In the genomic region with DNA sequence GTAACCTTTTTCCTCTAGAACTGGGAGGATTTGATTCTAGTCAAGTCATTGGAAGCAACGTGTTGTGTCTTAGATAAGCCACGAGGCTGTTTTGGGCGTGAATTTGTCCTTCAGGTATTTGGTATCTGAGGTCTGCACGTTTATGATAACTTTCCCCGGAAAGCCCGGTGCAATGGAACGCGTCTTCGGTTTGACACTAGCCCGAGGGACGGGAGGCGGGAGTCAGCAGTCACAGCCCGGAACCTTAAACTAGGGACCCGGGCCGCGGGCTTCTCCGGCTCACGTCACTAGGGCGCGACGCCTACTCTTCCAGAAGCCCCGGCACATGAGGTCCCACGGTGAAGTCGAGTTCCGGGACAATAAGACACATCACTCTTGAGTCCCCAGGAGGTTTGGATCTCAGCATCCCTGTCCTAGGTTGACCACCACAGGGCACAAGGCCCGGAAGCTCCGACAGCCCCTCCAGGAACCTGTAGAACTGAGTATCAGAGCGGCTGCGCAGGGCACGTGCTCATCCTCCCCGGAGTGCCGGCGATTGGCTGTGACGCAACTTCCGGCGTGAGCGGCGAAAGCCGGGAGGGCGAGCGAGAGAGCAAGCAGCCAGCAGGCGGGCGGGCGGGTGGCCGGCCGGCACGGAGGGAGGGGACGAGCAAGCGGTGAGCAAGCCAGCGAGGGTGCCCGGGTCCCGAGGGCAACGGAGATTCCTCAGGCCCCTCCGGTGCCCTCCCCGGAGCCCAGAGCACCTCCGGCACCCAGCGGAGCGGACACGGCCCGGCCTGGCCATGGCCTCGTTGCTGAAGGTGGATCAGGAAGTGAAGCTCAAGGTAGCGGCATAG, we compare ENCODE assay signal across 7 mouse cellular contexts. TPM values are rescaled to one million over a fixed set of nuclear protein-coding genes. Genes with fewer than 3 reads are reported as not detected.
DNase-seq lines count a peak whose midpoint lies in the region; ATAC-seq lines count a peak whose summit lies in the region.

TSS of gene Psme3 (plus strand) at position 549 of the 836 bp plus-strand sequence.

- peaks cover 35% of the 10 kb centered on the region for H3K36me3 ChIP-seq in embryonic facial prominence, embryonic 10.5 days (replicated peaks)
- H3K36me3 ChIP-seq in limb, embryonic 10.5 days, result peaks cover 35% of the 10 kb centered on the region
- H3K36me3 ChIP-seq in midbrain, embryonic 13.5 days, result peaks cover 32% of the 10 kb centered on the region

- peak within 1 kb of the TSS; percentile 99 for H3K4me2 ChIP-seq in midbrain, embryonic 13.5 days (replicated peaks)

- peak; percentile 95 for DNase-seq in adrenal gland, postnatal 10 days
- DNase-seq in embryonic facial prominence, embryonic 10.5 days (ENCODE audit: low spot score), result peak; percentile 95
- DNase-seq in kidney, adult 11 months, result peak; percentile 92
- DNase-seq in limb, embryonic 10.5 days (ENCODE audit: low spot score), result peak; percentile 97
- DNase-seq in spleen, adult 12 weeks (ENCODE audit: low spot score), result peak; percentile 89

- peaks cover 17% of the 10 kb centered on the region for H3K4me1 ChIP-seq in embryonic facial prominence, embryonic 10.5 days
- peaks cover 17% of the 10 kb centered on the region for H3K4me1 ChIP-seq in limb, embryonic 10.5 days
- peaks cover 19% of the 10 kb centered on the region for H3K4me1 ChIP-seq in midbrain, embryonic 13.5 days (replicated peaks)

- H3K9me3 ChIP-seq in embryonic facial prominence, embryonic 10.5 days, result no peaks in the 10 kb centered on the region
- H3K9me3 ChIP-seq in limb, embryonic 10.5 days (replicated peaks), result no peaks in the 10 kb centered on the region
- no peaks in the 10 kb centered on the region for H3K9me3 ChIP-seq in midbrain, embryonic 13.5 days

- peak within 1 kb of the TSS; percentile 92 for H3K27ac ChIP-seq in embryonic facial prominence, embryonic 10.5 days (replicated peaks)
- peak within 1 kb of the TSS; percentile 91 for H3K27ac ChIP-seq in limb, embryonic 10.5 days
- H3K27ac ChIP-seq in midbrain, embryonic 13.5 days, result peak within 1 kb of the TSS; percentile 74

- no peaks in the 10 kb centered on the region for H3K27me3 ChIP-seq in embryonic facial prominence, embryonic 10.5 days (replicated peaks; ENCODE audit: low read depth, poor library complexity, severe bottlenecking)
- H3K27me3 ChIP-seq in limb, embryonic 10.5 days (ENCODE audit: low read depth, poor library complexity, severe bottlenecking), result no peaks in the 10 kb centered on the region
- H3K27me3 ChIP-seq in midbrain, embryonic 13.5 days, result no peaks in the 10 kb centered on the region; the same call in 1 of the 2 replicates

- peak within 1 kb of the TSS; percentile 95 for H3K9ac ChIP-seq in midbrain, embryonic 13.5 days (replicated peaks)

- H3K4me3 ChIP-seq in embryonic facial prominence, embryonic 10.5 days, result peak within 1 kb of the TSS; percentile 99
- peak within 1 kb of the TSS; percentile 92 for H3K4me3 ChIP-seq in limb, embryonic 10.5 days
- peak within 1 kb of the TSS; percentile 98 for H3K4me3 ChIP-seq in midbrain, embryonic 13.5 days (replicated peaks)

- ATAC-seq in granulocyte monocyte progenitor cell, adult 5-6 weeks (replicated peaks; ENCODE audit: poor library complexity, severe bottlenecking), result peak; percentile 84
- ATAC-seq in midbrain, embryonic 13.5 days, result peak; percentile 97

- under 1% methylated on average over 62 of the region's 62 CpGs for WGBS in embryonic facial prominence, embryonic 10.5 days
- WGBS in limb, embryonic 10.5 days, result under 1% methylated on average over 62 of the region's 62 CpGs
- under 1% methylated on average over 61 of the region's 62 CpGs for WGBS in midbrain, embryonic 13.5 days

RNA-seq across cellular contexts. Expression of gene Psme3, which starts in this region (rescaled TPM):
- 100 to 1,000 TPM; 125 to 132 TPM for total RNA-seq in adrenal gland, postnatal 10 days (2021)
- polyA plus RNA-seq in embryonic facial prominence, embryonic 10.5 days (2016; fragmentation: Nextera tagmentation; extraction: Ambion mirVana), result 189 and 203 TPM in 2 replicates
- total RNA-seq in granulocyte monocyte progenitor cell, adult 5-6 weeks (2014; fragmentation: Nextera tagmentation), result 163 and 205 TPM in 2 replicates
- 121 and 138 TPM in 2 replicates for total RNA-seq in granulocyte monocyte progenitor cell, adult 5-6 weeks (2017)
- 210 and 214 TPM in 2 replicates for polyA plus RNA-seq in limb, embryonic 10.5 days (2016; fragmentation: Nextera tagmentation; extraction: Ambion mirVana)
- polyA plus RNA-seq in midbrain, embryonic 13.5 days (2015; fragmentation: Nextera tagmentation; extraction: Ambion mirVana), result 126 and 134 TPM in 2 replicates

Comparison
In these comparisons a context has a peak if more than half of its experiments do, and no peak if none do; other contexts are left out.
1. Peak in every context shown above with its lines: DNase-seq, ATAC-seq, H3K4me3 ChIP-seq and H3K27ac ChIP-seq.